Mouse (Mus musculus) ZHBTc4 (cell line): ENCODE results near the gene Slc16a4.

ENCODE experiments used
- DNase-seq: peaks from one replicate; pipeline ENCODE4 v3.0.0-alpha.2; 2011; ENCODE audit warnings: low read depth, low spot score

Slc16a4 gene

GRCm38 (mm10) chr3:107360341-107360740, 69.3 kb downstream of the Slc16a4 start:
- no peak for DNase-seq
